Mouse (Mus musculus) kidney, adult 2 months (tissue): ENCODE results near the gene Clic4.

Experiments used
- CTCF ChIP-seq: fragments of 200-500 bp; conservative IDR thresholded peaks from 2 replicates; pipeline ENCODE4 v1.5.1; 2011; ENCODE audit warnings: low read depth, mild to moderate bottlenecking, control low read depth, low read length, moderate library complexity, mixed read lengths; ENCODE audit not compliant: insufficient read depth, insufficient read length
- POLR2A ChIP-seq: fragments of 200-500 bp; IDR thresholded peaks from one replicate; pipeline ENCODE4 v1.6.1; 2011; ENCODE audit warnings: low read depth, low read length, control low read depth

GRCm38 (mm10) chr4:135291199-135291598 lies 18.6 kb upstream of the Clic4 start:
- TF ChIP-seq CTCF, result no peak
- no peak for TF ChIP-seq POLR2A
